Mouse (Mus musculus): ENCODE data around the gene Ipo9. TPM values are rescaled to one million over a fixed set of nuclear protein-coding genes. Genes with fewer than 3 reads are reported as not detected.

Ipo9 gene
- 10 to 100 TPM; 18.0 to 32.4 (median 26.0) TPM for total RNA-seq (2022)

- peak; percentile 86 to 88 for DNase-seq (ENCODE audit: low spot score in 2 of 2)
These were observed at the start of gene Ipo9 for GRCm38 (mm10) chr1:135429901-135430668. Gene Ipo9 (minus strand): TSS chr1:135430499.

- no peak for DNase-seq (ENCODE audit: low spot score in 2 of 2)
These were observed 45.2 kb upstream of the Ipo9 start for GRCm38 (mm10) chr1:135475571-135475895.

- DNase-seq (ENCODE audit: low spot score in 2 of 2), result no peak
These were observed 44.7 kb upstream of the Ipo9 start for GRCm38 (mm10) chr1:135474861-135475570.

- DNase-seq (ENCODE audit: low spot score in 2 of 2), result no peak
These were observed 42.2 kb upstream of the Ipo9 start for GRCm38 (mm10) chr1:135472536-135472935.

- DNase-seq (ENCODE audit: low spot score in 2 of 2), result no peak
These were observed 41.4 kb upstream of the Ipo9 start for GRCm38 (mm10) chr1:135471742-135472141.

- no peak for DNase-seq (ENCODE audit: low spot score in 2 of 2)
These were observed 40.2 kb upstream of the Ipo9 start for GRCm38 (mm10) chr1:135470546-135470945.

GRCm38 (mm10) chr1:135467462-135467861 is 37.2 kb upstream of the Ipo9 start:
- DNase-seq (ENCODE audit: low spot score in 2 of 2), result no peak

- peak in 1 of 2 experiments; percentile 28 for DNase-seq (ENCODE audit: low spot score in 2 of 2)
These were observed 36.6 kb upstream of the Ipo9 start for GRCm38 (mm10) chr1:135466935-135467334.

- DNase-seq (ENCODE audit: low spot score in 2 of 2), result no peak
These were observed 35.4 kb upstream of the Ipo9 start for GRCm38 (mm10) chr1:135465734-135466133.

GRCm38 (mm10) chr1:135462736-135463135 is 32.4 kb upstream of the Ipo9 start:
- DNase-seq (ENCODE audit: low spot score in 2 of 2), result no peak

GRCm38 (mm10) chr1:135462304-135462703 is 32.0 kb upstream of the Ipo9 start:
- DNase-seq (ENCODE audit: low spot score in 2 of 2), result no peak

- peak; percentile 50 to 52 for DNase-seq (ENCODE audit: low spot score in 2 of 2)
These were observed 30.9 kb upstream of the Ipo9 start for GRCm38 (mm10) chr1:135461097-135461730.

- DNase-seq (ENCODE audit: low spot score in 2 of 2), result no peak
These were observed 30.2 kb upstream of the Ipo9 start for GRCm38 (mm10) chr1:135460521-135460920.

- DNase-seq (ENCODE audit: low spot score in 2 of 2), result no peak
These were observed 27.6 kb upstream of the Ipo9 start for GRCm38 (mm10) chr1:135457860-135458259.

GRCm38 (mm10) chr1:135452259-135452658 is 22.0 kb upstream of the Ipo9 start:
- DNase-seq (ENCODE audit: low spot score in 2 of 2), result no peak

- DNase-seq (ENCODE audit: low spot score in 2 of 2), result no peak
These were observed 21.1 kb upstream of the Ipo9 start for GRCm38 (mm10) chr1:135451419-135451818.

GRCm38 (mm10) chr1:135449876-135450275 is 19.6 kb upstream of the Ipo9 start:
- DNase-seq (ENCODE audit: low spot score in 2 of 2), result no peak

GRCm38 (mm10) chr1:135448940-135449339 is 18.6 kb upstream of the Ipo9 start:
- no peak for DNase-seq (ENCODE audit: low spot score in 2 of 2)

- no peak for DNase-seq (ENCODE audit: low spot score in 2 of 2)
These were observed 13.2 kb upstream of the Ipo9 start for GRCm38 (mm10) chr1:135443506-135443905.

GRCm38 (mm10) chr1:135441861-135442260 is 11.6 kb upstream of the Ipo9 start:
- DNase-seq (ENCODE audit: low spot score in 2 of 2), result no peak

- DNase-seq (ENCODE audit: low spot score in 2 of 2), result no peak
These were observed 10.7 kb upstream of the Ipo9 start for GRCm38 (mm10) chr1:135440986-135441385.

GRCm38 (mm10) chr1:135438801-135439200 is 8.5 kb upstream of the Ipo9 start:
- no peak for DNase-seq (ENCODE audit: low spot score in 2 of 2)

Measured in gastrocnemius, adult 8-10 months (tissue).